Mouse (Mus musculus) CH12.LX (cell line): Measurements from ENCODE around the gene Ginm1. TPM values are rescaled to one million over a fixed set of nuclear protein-coding genes. Genes with fewer than 3 reads are reported as not detected.

Source experiments
- DNase-seq: peaks from one replicate; pipeline ENCODE4 v3.0.0-alpha.2; 2013; ENCODE audit errors: extremely low read depth
- H3K27ac ChIP-seq: 2 replicates; pipeline ENCODE4 v1.5.1; 2012; ENCODE audit warnings: low read depth, mild to moderate bottlenecking, control low read depth, moderate library complexity; ENCODE audit not compliant: insufficient read depth
- H3K27me3 ChIP-seq: replicated peaks from 2 replicates; pipeline ENCODE3; 2012; ENCODE audit warnings: inconsistent platforms
- H3K36me3 ChIP-seq, 2 experiments: replicated peaks in 1 of 2; 2 replicates each; pipeline versions ENCODE3 to v1.6.1; 2012; ENCODE audit warnings: inconsistent platforms in 1 of 2, low read length in 1 of 2, mild to moderate bottlenecking in 1 of 2, mixed read lengths in 1 of 2, moderate library complexity in 1 of 2; ENCODE audit not compliant: control insufficient read depth in 1 of 2, insufficient read depth in 1 of 2
- H3K4me1 ChIP-seq, 2 experiments: 2 replicates each; pipeline ENCODE4 v1.6.1; 2012; ENCODE audit warnings: inconsistent platforms in 1 of 2, moderate library complexity in 1 of 2; ENCODE audit not compliant: insufficient read depth in 2 of 2, control insufficient read depth in 1 of 2
- H3K4me2 ChIP-seq: 2 replicates; pipeline ENCODE4 v1.6.1; 2012; ENCODE audit warnings: low read depth, mild to moderate bottlenecking, control low read depth; ENCODE audit not compliant: poor library complexity, insufficient read depth, severe bottlenecking
- H3K4me3 ChIP-seq, 3 experiments: fragments of 150-350 bp in 1 of 3; sonication (generic) in 1 of 3; replicated peaks in 1 of 3; 2 replicates each; pipeline versions ENCODE3 to v1.5.1; 2011 to 2012; ENCODE audit warnings: low read depth in 2 of 3, low read length in 2 of 3, mild to moderate bottlenecking in 2 of 3, moderate library complexity in 2 of 3, control low read depth in 1 of 3, improper control_type of control experiment in 1 of 3, inconsistent platforms in 1 of 3, mixed read lengths in 1 of 3; ENCODE audit not compliant: poor library complexity in 1 of 3
- H3K79me2 ChIP-seq: replicated peaks from 2 replicates; pipeline ENCODE4 v1.6.1; 2012; ENCODE audit warnings: mild to moderate bottlenecking, moderate library complexity; ENCODE audit not compliant: control insufficient read depth, poor library complexity, insufficient read depth, severe bottlenecking; ENCODE audit errors: extremely low read depth
- H3K9ac ChIP-seq: 2 replicates; pipeline ENCODE4 v1.6.1; 2012; ENCODE audit warnings: low read depth, mild to moderate bottlenecking, control low read depth, moderate library complexity; ENCODE audit not compliant: insufficient read depth
- H3K9me3 ChIP-seq: replicated peaks from 2 replicates; pipeline ENCODE3; 2012; ENCODE audit warnings: low read length, inconsistent platforms, mixed read lengths
- BHLHE40 ChIP-seq: IDR thresholded peaks from 2 replicates; pipeline ENCODE4 v1.6.1; 2011; ENCODE audit warnings: mild to moderate bottlenecking, low read depth, low read length, improper control_type of control experiment
- CHD1 ChIP-seq: IDR thresholded peaks from 2 replicates; pipeline ENCODE4 v1.6.1; 2012; ENCODE audit warnings: low read depth, low read length, improper control_type of control experiment, inconsistent platforms
- CHD2 ChIP-seq: IDR thresholded peaks from 2 replicates; pipeline ENCODE4 v1.6.1; 2011; ENCODE audit warnings: low read length, improper control_type of control experiment
- CTCF ChIP-seq, 2 experiments: IDR thresholded peaks in 1 of 2; conservative IDR thresholded peaks in 1 of 2; 2 replicates each; pipeline ENCODE4 v1.5.1; 2011 to 2012; ENCODE audit warnings: low read depth in 2 of 2, low read length in 2 of 2, improper control_type of control experiment in 1 of 2, inconsistent platforms in 1 of 2, mild to moderate bottlenecking in 1 of 2, moderate library complexity in 1 of 2
- ELF1 ChIP-seq: IDR thresholded peaks from 2 replicates; pipeline ENCODE4 v1.6.1; 2014; ENCODE audit warnings: low read depth, mild to moderate bottlenecking, inconsistent platforms, low read length, improper control_type of control experiment
- EP300 ChIP-seq: IDR thresholded peaks from 2 replicates; pipeline ENCODE4 v1.6.1; 2011; ENCODE audit warnings: low read length, improper control_type of control experiment
- ETS1 ChIP-seq: conservative IDR thresholded peaks from 2 replicates; pipeline ENCODE4 v1.6.1; 2012; ENCODE audit warnings: low read depth, mild to moderate bottlenecking, inconsistent platforms, low read length, improper control_type of control experiment, moderate library complexity
- GABPA ChIP-seq: IDR thresholded peaks from 2 replicates; pipeline ENCODE4 v1.6.1; 2012; ENCODE audit warnings: low read depth, low read length, improper control_type of control experiment, inconsistent platforms; ENCODE audit not compliant: insufficient replicate concordance
- HCFC1 ChIP-seq: IDR thresholded peaks from 2 replicates; pipeline ENCODE4 v1.6.1; 2012; ENCODE audit warnings: low read depth, mild to moderate bottlenecking, inconsistent platforms, low read length, improper control_type of control experiment
- IRF4 ChIP-seq: IDR thresholded peaks from 2 replicates; pipeline ENCODE4 v1.6.1; 2014; ENCODE audit warnings: low read depth, mild to moderate bottlenecking, inconsistent platforms, low read length, improper control_type of control experiment
- JUN ChIP-seq: IDR thresholded peaks from 2 replicates; pipeline ENCODE4 v1.6.1; 2011; ENCODE audit warnings: low read depth, mild to moderate bottlenecking, low read length, improper control_type of control experiment, moderate library complexity; ENCODE audit not compliant: insufficient read depth
- JUND ChIP-seq: conservative IDR thresholded peaks from 2 replicates; pipeline ENCODE4 v1.6.1; 2011; ENCODE audit warnings: low read depth, low read length, improper control_type of control experiment
- KAT2A ChIP-seq: IDR thresholded peaks from 2 replicates; pipeline ENCODE4 v1.6.1; 2012; ENCODE audit warnings: low read length, improper control_type of control experiment, inconsistent platforms; ENCODE audit not compliant: insufficient replicate concordance
- MAFK ChIP-seq: IDR thresholded peaks from 2 replicates; pipeline ENCODE4 v1.6.1; 2011; ENCODE audit warnings: low read length, improper control_type of control experiment; ENCODE audit not compliant: insufficient replicate concordance
- MAX ChIP-seq: IDR thresholded peaks from 2 replicates; pipeline ENCODE4 v1.6.1; 2011; ENCODE audit warnings: low read length, improper control_type of control experiment
- MEF2A ChIP-seq: IDR thresholded peaks from 2 replicates; pipeline ENCODE4 v1.6.1; 2014; ENCODE audit warnings: low read depth, mild to moderate bottlenecking, inconsistent platforms, low read length, improper control_type of control experiment, borderline replicate concordance
- MYC ChIP-seq: IDR thresholded peaks from 2 replicates; pipeline ENCODE4 v1.6.1; 2011; ENCODE audit warnings: low read depth, mild to moderate bottlenecking, improper control_type of control experiment, low read length
- NELFE ChIP-seq: IDR thresholded peaks from 2 replicates; pipeline ENCODE4 v1.6.1; 2011; ENCODE audit warnings: low read depth, low read length, improper control_type of control experiment
- NRF1 ChIP-seq: IDR thresholded peaks from 2 replicates; pipeline ENCODE4 v1.6.1; 2014; ENCODE audit warnings: low read depth, mild to moderate bottlenecking, inconsistent platforms, low read length, improper control_type of control experiment, moderate library complexity
- PAX5 ChIP-seq: IDR thresholded peaks from 2 replicates; pipeline ENCODE4 v1.6.1; 2012; ENCODE audit warnings: low read length, inconsistent platforms, mixed read lengths
- POLR2A ChIP-seq: IDR thresholded peaks from 2 replicates; pipeline ENCODE4 v1.6.1; 2011; ENCODE audit warnings: low read depth, mild to moderate bottlenecking, improper control_type of control experiment, low read length
- POLR2AphosphoS2 ChIP-seq: IDR thresholded peaks from 2 replicates; pipeline ENCODE4 v1.6.1; 2011; ENCODE audit warnings: low read depth, low read length, improper control_type of control experiment
- RAD21 ChIP-seq: IDR thresholded peaks from 2 replicates; pipeline ENCODE4 v1.6.1; 2011; ENCODE audit warnings: low read depth, mild to moderate bottlenecking, low read length, improper control_type of control experiment, moderate library complexity
- RCOR1 ChIP-seq: conservative IDR thresholded peaks from 2 replicates; pipeline ENCODE4 v1.6.1; 2012; ENCODE audit warnings: low read depth, mild to moderate bottlenecking, inconsistent platforms, low read length, improper control_type of control experiment
- TBP ChIP-seq: conservative IDR thresholded peaks from 2 replicates; pipeline ENCODE4 v1.6.1; 2011; ENCODE audit warnings: low read depth, low read length, improper control_type of control experiment
- TCF12 ChIP-seq: IDR thresholded peaks from 2 replicates; pipeline ENCODE4 v1.6.1; 2014; ENCODE audit warnings: low read depth, mild to moderate bottlenecking, inconsistent platforms, low read length, improper control_type of control experiment
- UBTF ChIP-seq: IDR thresholded peaks from 2 replicates; pipeline ENCODE4 v1.6.1; 2012; ENCODE audit warnings: low read depth, mild to moderate bottlenecking, inconsistent platforms, low read length, improper control_type of control experiment, moderate library complexity
- USF1 ChIP-seq: IDR thresholded peaks from 2 replicates; pipeline ENCODE4 v1.6.1; 2014; ENCODE audit warnings: low read depth, mild to moderate bottlenecking, inconsistent platforms, low read length, improper control_type of control experiment
- USF2 ChIP-seq: conservative IDR thresholded peaks from 2 replicates; pipeline ENCODE4 v1.6.1; 2011; ENCODE audit warnings: low read depth, low read length, improper control_type of control experiment
- ZC3H11A ChIP-seq: IDR thresholded peaks from 2 replicates; pipeline ENCODE4 v1.6.1; 2012; ENCODE audit warnings: low read depth, mild to moderate bottlenecking, inconsistent platforms, low read length, improper control_type of control experiment
- ZMIZ1 ChIP-seq: IDR thresholded peaks from 2 replicates; pipeline ENCODE4 v1.6.1; 2012; ENCODE audit warnings: low read depth, mild to moderate bottlenecking, inconsistent platforms, low read length, improper control_type of control experiment
- ZNF384 ChIP-seq: IDR thresholded peaks from 2 replicates; pipeline ENCODE4 v1.6.1; 2012; ENCODE audit warnings: low read depth, low read length, improper control_type of control experiment, inconsistent platforms
- dilution Hi-C: fragments of 300-500 bp; cut with MboI; formaldehyde crosslinking; loops from 2 replicates; pipeline ENCODE4 v1.14.3; 2020; ENCODE audit warnings: low sequenced_read_pairs; ENCODE audit not compliant: extremely low pct_unique_long_range_greater_than_20kb, extremely low pct_ligation_motif_present
- in situ Hi-C: fragments of 300-500 bp; cut with MboI; formaldehyde crosslinking; loops from 3 replicates; pipeline ENCODE4 v1.14.3; 2019; ENCODE audit warnings: low sequenced_read_pairs, low pct_ligation_motif_present, low pct_unique_long_range_greater_than_20kb, mixed read lengths
- polyA plus RNA-seq: library from polyadenylated mRNA; unstranded; fragments of >175 nt; gene quantifications from 2 replicates; pipeline ENCODE4 v1.2.1, GENCODE M21; 2012; ENCODE audit warnings: low read depth; ENCODE audit not compliant: insufficient read length
- total RNA-seq, 2 experiments: library from RNA; depleted of rRNA; stranded (reverse); fragments of 300-350 nt in 1 of 2; fragments of >200 nt in 1 of 2; gene quantifications; 2 replicates each; pipeline ENCODE4 v1.2.3; 2012 to 2014

Ginm1 gene
- total and polyA plus RNA-seq, 3 experiments: 11.7 to 38.2 (median 22.5) TPM

DNA sequence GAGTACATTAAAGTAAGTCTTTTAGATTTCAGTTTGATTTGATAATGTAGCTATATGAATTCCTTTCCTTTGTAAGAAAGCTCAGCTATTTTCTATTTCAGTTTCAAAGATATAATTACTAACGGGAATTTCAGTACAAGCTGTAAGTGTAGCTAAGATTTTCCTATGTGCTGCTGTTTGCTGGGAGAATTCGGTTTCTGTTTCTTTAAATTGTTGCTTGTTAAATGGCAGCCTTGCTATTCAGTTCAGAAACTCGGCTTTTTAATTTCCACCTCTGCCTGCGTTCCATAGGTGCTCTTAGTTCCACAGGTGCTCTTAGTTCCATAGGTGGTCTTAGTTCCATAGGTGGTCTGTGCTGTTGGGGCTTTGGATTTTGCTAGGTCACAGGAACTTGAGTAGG, 26.5 kb upstream of the Ginm1 start:
- no peak for TF ChIP-seq CHD2
- TF ChIP-seq ZC3H11A: no peak
- no peak for TF ChIP-seq RAD21
- TF ChIP-seq TCF12: no peak
- no peak for TF ChIP-seq HCFC1
- no peak for TF ChIP-seq BHLHE40
- no peak for TF ChIP-seq KAT2A
- TF ChIP-seq CHD1: no peak
- TF ChIP-seq PAX5: no peak
- TF ChIP-seq NELFE: no peak
- TF ChIP-seq USF1: no peak
- no peak for TF ChIP-seq ZMIZ1
- TF ChIP-seq ZNF384: no peak
- no peak for TF ChIP-seq NRF1
- no peak for TF ChIP-seq GABPA
- TF ChIP-seq CTCF (conservative IDR thresholded peaks at IDR 0.05 in 1 of 2, IDR thresholded peaks at IDR 0.05 in 1 of 2; ENCODE audit: low read depth in 2 of 2, low read length in 2 of 2): no peak
- TF ChIP-seq JUND: no peak
- TF ChIP-seq MYC: no peak
- TF ChIP-seq ELF1: no peak
- in situ Hi-C loops: loop anchor here (10.0 kb wide), 1 partner anchor 416 kb away; no protein-coding TSS in a partner anchor

DNA sequence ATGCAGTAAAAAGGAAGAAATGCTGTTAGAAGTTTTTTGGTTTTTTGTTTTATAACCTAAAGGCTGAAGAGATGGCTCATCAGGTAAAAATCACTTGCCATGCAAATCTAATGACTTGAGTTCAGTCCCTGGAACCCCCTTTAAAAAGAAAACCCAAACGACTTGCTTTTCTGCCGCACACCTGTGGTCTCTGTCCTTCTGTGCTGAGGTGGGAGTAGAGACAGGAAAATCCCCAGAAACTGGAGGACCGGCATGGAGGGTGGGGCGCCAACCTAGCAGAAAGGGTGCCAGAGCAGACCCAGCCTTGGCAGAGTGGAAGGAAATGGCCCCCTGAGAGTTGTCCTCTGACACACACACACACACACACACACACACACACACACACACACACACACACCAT, 26.1 kb upstream of the Ginm1 start:
- Histone ChIP-seq H3K36me3 (peaks cover 35 to 70% of the 10 kb centered on the region in 2 experiments), H3K4me2 (peak overlapping the region; percentile 34; the same call in 1 of the 2 replicates), H3K4me1 (peaks cover 21 to 69% of the 10 kb centered on the region in 2 experiments), H3K9me3 (no peaks in the 10 kb centered on the region), H3K79me2 (peaks cover 8% of the 10 kb centered on the region), H3K27me3 (no peaks in the 10 kb centered on the region), H3K4me3 (no peak overlapping the region), H3K9ac (0 out of 2 replicates have a peak overlapping the region, but pooled peaks have one; percentile 4), H3K27ac (no peak overlapping the region; the same call in 1 of the 2 replicates)
- no peak for DNase-seq
- in situ Hi-C loops: loop anchor here (10.0 kb wide), 1 partner anchor 416 kb away; no protein-coding TSS in a partner anchor
- dilution Hi-C loops: no loop called here
- TF ChIP-seq ZC3H11A (no peak), MEF2A (peak; percentile 40), NELFE (no peak), UBTF (no peak), HCFC1 (no peak), RAD21 (no peak), TCF12 (peak; percentile 54; the same call in 1 of the 2 replicates), RCOR1 (no peak), CHD1 (no peak), USF1 (no peak), POLR2A (no peak), EP300 (peak; percentile 55; the same call in 1 of the 2 replicates), MAFK (no peak), USF2 (no peak), JUND (no peak), TBP (no peak), MAX (no peak), JUN (no peak), POLR2AphosphoS2 (no peak), IRF4 (no peak; the same call in 1 of the 2 replicates), ETS1 (no peak), ELF1 (no peak)

More for the DNA sequence above, 26.5 kb upstream of the Ginm1 start:
- H3K4me2 ChIP-seq: peak overlapping the region; percentile 44; the same call in 1 of the 2 replicates
- peaks cover 8% of the 10 kb centered on the region for H3K79me2 ChIP-seq
- no peak for DNase-seq
- H3K4me3 ChIP-seq: no peak overlapping the region
- H3K27ac ChIP-seq: peak overlapping the region; percentile 11; the same call in 1 of the 2 replicates
- no peak overlapping the region for H3K9ac ChIP-seq
- peaks cover 35 to 73% of the 10 kb centered on the region in 2 experiments for H3K36me3 ChIP-seq
- H3K9me3 ChIP-seq: no peaks in the 10 kb centered on the region
- peaks cover 21 to 69% of the 10 kb centered on the region in 2 experiments for H3K4me1 ChIP-seq
- no peaks in the 10 kb centered on the region for H3K27me3 ChIP-seq
- dilution Hi-C loops: no loop called here
